Mouse (Mus musculus): ENCODE measurements around the gene Gm2431. TPM values are rescaled to one million over a fixed set of nuclear protein-coding genes. Genes with fewer than 3 reads are reported as not detected.
A peak's percentile ranks its signal among the peaks of the same experiment; 100 is the strongest.
"Not testable (repeated sequence)": the region's sequence is repeated elsewhere in the genome, so short reads cannot be mapped to it uniquely, and the experiment has no call there.

The Gm2431 gene
- polyA plus RNA-seq, 1 experiment from 2014 or later, result not detected

GRCm38 (mm10) chr7:142285130-142285835 lies 27.1 kb upstream of the Gm2431 start:
- Histone ChIP-seq H3K4me3 (ENCODE audit: low read depth, low read length) (peak overlapping the region; percentile 62; the same call in 1 of the 2 replicates), H3K4me2 (replicated peaks; ENCODE audit: low read depth) (peak overlapping the region; percentile 96), H3K9ac (ENCODE audit: low read depth, low read length) (no peak overlapping the region), H3K27me3 (replicated peaks; ENCODE audit: control insufficient read depth, insufficient read depth, low read length) (no peaks in the 10 kb centered on the region), H3K4me1 (replicated peaks; ENCODE audit: control insufficient read depth, insufficient read depth, low read length) (no peaks in the 10 kb centered on the region), H3K27ac (ENCODE audit: low read depth, low read length) (no peak overlapping the region), H3K36me3 (ENCODE audit: control insufficient read depth, insufficient read depth) (no peaks in the 10 kb centered on the region), H3K9me3 (ENCODE audit: control insufficient read depth) (no peaks in the 10 kb centered on the region)
- 21% methylated on average over 23 of the region's 23 CpGs for WGBS
- peak; percentile 69 for TF ChIP-seq CTCF (IDR thresholded peaks at IDR 0.05; ENCODE audit: low read depth)
- ATAC-seq, result peak; percentile 55

- peak overlapping the region; percentile 54 for H3K9ac ChIP-seq (ENCODE audit: low read depth, low read length)
- peak overlapping the region; percentile 62 for H3K4me3 ChIP-seq (ENCODE audit: low read depth, low read length)
- no peaks in the 10 kb centered on the region for H3K9me3 ChIP-seq (ENCODE audit: control insufficient read depth)
- H3K4me2 ChIP-seq (replicated peaks; ENCODE audit: low read depth), result peak overlapping the region; percentile 96
- H3K27ac ChIP-seq (ENCODE audit: low read depth, low read length), result peak overlapping the region; percentile 64
- TF ChIP-seq CTCF (IDR thresholded peaks at IDR 0.05; ENCODE audit: low read depth), result peak; percentile 89
- no peaks in the 10 kb centered on the region for H3K4me1 ChIP-seq (replicated peaks; ENCODE audit: control insufficient read depth, insufficient read depth, low read length)
- no peaks in the 10 kb centered on the region for H3K27me3 ChIP-seq (replicated peaks; ENCODE audit: control insufficient read depth, insufficient read depth, low read length)
- 0% methylated on average over 19 of the region's 19 CpGs for WGBS
- peak; percentile 70 for ATAC-seq
- no peaks in the 10 kb centered on the region for H3K36me3 ChIP-seq (ENCODE audit: control insufficient read depth, insufficient read depth)
Observed at GRCm38 (mm10) chr7:142284615-142285080, 26.5 kb upstream of the Gm2431 start.

DNA sequence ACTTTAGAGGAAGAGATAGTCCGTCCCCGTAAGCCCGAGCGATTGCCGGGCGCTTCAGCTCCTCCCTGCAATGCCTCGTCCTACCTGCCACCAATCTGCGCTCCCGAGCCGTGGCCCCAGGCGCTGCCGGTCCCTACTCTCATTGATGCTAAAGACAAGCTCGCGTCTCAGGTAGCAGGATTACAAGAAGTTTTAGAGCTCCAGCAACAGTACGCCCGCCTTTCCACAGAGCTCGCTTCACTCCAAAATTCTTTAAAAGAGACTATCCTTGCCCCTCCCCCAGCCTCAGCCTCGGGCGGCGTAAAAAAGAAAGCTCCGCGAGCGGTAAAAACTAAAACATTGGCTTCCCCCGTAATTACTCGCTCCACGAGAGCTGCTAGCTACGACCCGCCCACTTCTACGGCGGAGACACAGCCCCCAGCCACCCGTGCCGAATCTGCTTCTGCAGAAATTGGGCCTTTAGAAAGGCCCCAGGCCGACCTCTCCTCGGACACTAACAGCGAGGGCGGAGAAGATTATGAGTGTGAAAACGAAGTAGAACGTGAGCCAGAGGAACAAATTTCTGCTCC lies 26.0 kb upstream of the Gm2431 start:
- peak; percentile 46 for TF ChIP-seq CTCF (IDR thresholded peaks at IDR 0.05; ENCODE audit: low read depth)
- no peaks in the 10 kb centered on the region for H3K27me3 ChIP-seq (replicated peaks; ENCODE audit: control insufficient read depth, insufficient read depth, low read length)
- peak overlapping the region; percentile 62 for H3K4me3 ChIP-seq (ENCODE audit: low read depth, low read length)
- ATAC-seq, result peak; percentile 67
- no peaks in the 10 kb centered on the region for H3K36me3 ChIP-seq (ENCODE audit: control insufficient read depth, insufficient read depth)
- peak overlapping the region; percentile 54 for H3K9ac ChIP-seq (ENCODE audit: low read depth, low read length)
- H3K9me3 ChIP-seq (ENCODE audit: control insufficient read depth), result no peaks in the 10 kb centered on the region
- peak overlapping the region; percentile 96 for H3K4me2 ChIP-seq (replicated peaks; ENCODE audit: low read depth)
- WGBS, result under 1% methylated on average over 38 of the region's 38 CpGs
- peak overlapping the region; percentile 64 for H3K27ac ChIP-seq (ENCODE audit: low read depth, low read length)
- no peaks in the 10 kb centered on the region for H3K4me1 ChIP-seq (replicated peaks; ENCODE audit: control insufficient read depth, insufficient read depth, low read length)

DNA sequence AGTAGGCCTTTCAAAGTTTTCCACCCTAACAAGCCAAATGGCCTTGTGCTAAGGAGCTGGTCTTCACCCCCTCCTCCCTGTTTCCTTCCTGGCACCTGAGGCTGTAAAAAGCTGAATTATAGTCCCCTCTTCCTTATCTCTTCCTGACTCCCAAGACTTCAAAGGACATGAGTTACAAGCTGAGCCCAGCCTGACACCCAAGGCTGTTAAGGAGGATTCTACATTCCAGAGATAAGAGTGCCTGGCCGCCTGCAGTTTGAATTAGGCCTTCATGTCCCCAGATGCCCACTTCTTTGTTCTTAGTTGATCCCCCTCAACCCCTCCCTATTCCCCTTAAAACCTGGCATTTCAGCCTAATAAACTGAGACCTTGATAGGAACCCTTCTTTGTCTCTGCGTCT lies 24.7 kb upstream of the Gm2431 start:
- H3K4me1 ChIP-seq (replicated peaks; ENCODE audit: control insufficient read depth, insufficient read depth, low read length); H3K9me3 ChIP-seq (ENCODE audit: control insufficient read depth); H3K27me3 ChIP-seq (replicated peaks; ENCODE audit: control insufficient read depth, insufficient read depth, low read length); H3K9ac ChIP-seq (ENCODE audit: low read depth, low read length); H3K36me3 ChIP-seq (ENCODE audit: control insufficient read depth, insufficient read depth); H3K4me3 ChIP-seq (ENCODE audit: low read depth, low read length); ATAC-seq; H3K4me2 ChIP-seq (replicated peaks; ENCODE audit: low read depth); H3K27ac ChIP-seq (ENCODE audit: low read depth, low read length): not testable (repeated sequence)
- 26% methylated on average over 2 of the region's 2 CpGs for WGBS

- not testable (repeated sequence) for H3K27ac ChIP-seq (ENCODE audit: low read depth, low read length); H3K9ac ChIP-seq (ENCODE audit: low read depth, low read length); H3K4me1 ChIP-seq (replicated peaks; ENCODE audit: control insufficient read depth, insufficient read depth, low read length); H3K27me3 ChIP-seq (replicated peaks; ENCODE audit: control insufficient read depth, insufficient read depth, low read length); H3K36me3 ChIP-seq (ENCODE audit: control insufficient read depth, insufficient read depth); ATAC-seq; H3K4me2 ChIP-seq (replicated peaks; ENCODE audit: low read depth); H3K9me3 ChIP-seq (ENCODE audit: control insufficient read depth); H3K4me3 ChIP-seq (ENCODE audit: low read depth, low read length)
- peak; percentile 52 for TF ChIP-seq CTCF (IDR thresholded peaks at IDR 0.05; ENCODE audit: low read depth)
- 92% methylated on average over 1 of the region's 1 CpGs for WGBS
Observed at GRCm38 (mm10) chr7:142279291-142279690, 21.1 kb upstream of the Gm2431 start.

- peak; percentile 75 for TF ChIP-seq CTCF (IDR thresholded peaks at IDR 0.05; ENCODE audit: low read depth)
- H3K4me1 ChIP-seq (replicated peaks; ENCODE audit: control insufficient read depth, insufficient read depth, low read length); H3K4me2 ChIP-seq (replicated peaks; ENCODE audit: low read depth); H3K4me3 ChIP-seq (ENCODE audit: low read depth, low read length); H3K27me3 ChIP-seq (replicated peaks; ENCODE audit: control insufficient read depth, insufficient read depth, low read length); H3K9ac ChIP-seq (ENCODE audit: low read depth, low read length); H3K27ac ChIP-seq (ENCODE audit: low read depth, low read length); H3K9me3 ChIP-seq (ENCODE audit: control insufficient read depth); ATAC-seq; H3K36me3 ChIP-seq (ENCODE audit: control insufficient read depth, insufficient read depth): not testable (repeated sequence)
- 0% methylated on average over 3 of the region's 3 CpGs for WGBS
Observed at GRCm38 (mm10) chr7:142278183-142278582, 20.0 kb upstream of the Gm2431 start.

GRCm38 (mm10) chr7:142274263-142274662 lies 16.1 kb upstream of the Gm2431 start, which contains the start of gene Gm4559:
Gene Gm4559, minus strand, starts transcription at chr7:142274363.
- H3K27me3 ChIP-seq (replicated peaks; ENCODE audit: control insufficient read depth, insufficient read depth, low read length); ATAC-seq; H3K4me3 ChIP-seq (ENCODE audit: low read depth, low read length); H3K9ac ChIP-seq (ENCODE audit: low read depth, low read length); H3K36me3 ChIP-seq (ENCODE audit: control insufficient read depth, insufficient read depth); H3K4me2 ChIP-seq (replicated peaks; ENCODE audit: low read depth); H3K9me3 ChIP-seq (ENCODE audit: control insufficient read depth); H3K27ac ChIP-seq (ENCODE audit: low read depth, low read length); H3K4me1 ChIP-seq (replicated peaks; ENCODE audit: control insufficient read depth, insufficient read depth, low read length): not testable (repeated sequence)
